Comparison of ENCODE assay signal across 25 mouse cellular contexts in the genomic region with DNA sequence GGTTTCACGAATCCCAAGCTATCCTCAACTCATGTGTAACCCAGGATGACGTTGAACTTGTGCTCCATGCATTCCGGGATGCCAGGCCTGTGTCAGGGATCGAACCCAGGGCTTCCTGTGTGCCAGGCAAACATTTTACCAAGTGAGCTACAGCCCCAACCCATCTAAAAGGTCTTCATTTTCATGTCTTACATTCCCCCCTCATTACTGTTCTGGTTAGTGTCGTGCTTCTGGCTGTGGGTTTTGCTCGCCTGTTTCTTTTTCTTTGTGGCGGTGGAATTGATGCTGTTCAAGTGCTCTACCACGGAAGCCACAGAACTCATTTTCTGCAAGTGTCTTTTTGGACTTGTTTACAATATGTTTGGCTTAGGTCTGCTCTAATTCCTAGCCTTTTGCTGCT.
"Had no signal": no experiment of that assay in that cellular context is flagged by ENCODE, and none has a peak within 500 bp of the region (broad histone marks: within the 10 kb centered on the region; RNA-seq: fewer than 3 reads in every experiment).

No protein-coding gene starts in this region.

- DNase-seq: kidney, adult 11 months; kidney, adult 8-10 months; kidney, postnatal 10 days; kidney, postnatal 36 days; liver; lung, adult 18-20 months; lung, postnatal 10 days; lung, postnatal 36 days; retina, postnatal 1 day; right cerebral cortex, postnatal 25 days; spleen, adult 18-20 months; thymus, postnatal 25 days had no signal

- H3K4me3 ChIP-seq: kidney, embryonic 15.5 days; limb, embryonic 10.5 days; limb, embryonic 13.5 days; liver, embryonic 12.5 days; liver, embryonic 15.5 days; lung, embryonic 15.5 days; megakaryocyte, embryonic 14.5 days; midbrain, embryonic 10.5 days; midbrain, embryonic 13.5 days; myocyte; neural tube, embryonic 12.5 days; neural tube, embryonic 15.5 days had no signal

- H3K27ac ChIP-seq: kidney, embryonic 15.5 days; limb, embryonic 10.5 days; limb, embryonic 13.5 days; liver, embryonic 12.5 days; liver, embryonic 15.5 days; lung, embryonic 15.5 days; midbrain, embryonic 10.5 days; midbrain, embryonic 13.5 days; neural tube, embryonic 12.5 days; neural tube, embryonic 15.5 days; stomach, postnatal 0 days had no signal

- H3K27me3 ChIP-seq: kidney, embryonic 15.5 days; limb, embryonic 13.5 days; liver, embryonic 12.5 days; liver, embryonic 15.5 days; lung, embryonic 15.5 days; megakaryocyte, embryonic 14.5 days; midbrain, embryonic 13.5 days; neural tube, embryonic 12.5 days; neural tube, embryonic 15.5 days had no signal
